Mouse (Mus musculus): ENCODE measurements around the gene Olfr13.
"Not testable (repeated sequence)": the region's sequence is repeated elsewhere in the genome, so short reads cannot be mapped to it uniquely, and the experiment has no call there.

Olfr13 gene

DNA sequence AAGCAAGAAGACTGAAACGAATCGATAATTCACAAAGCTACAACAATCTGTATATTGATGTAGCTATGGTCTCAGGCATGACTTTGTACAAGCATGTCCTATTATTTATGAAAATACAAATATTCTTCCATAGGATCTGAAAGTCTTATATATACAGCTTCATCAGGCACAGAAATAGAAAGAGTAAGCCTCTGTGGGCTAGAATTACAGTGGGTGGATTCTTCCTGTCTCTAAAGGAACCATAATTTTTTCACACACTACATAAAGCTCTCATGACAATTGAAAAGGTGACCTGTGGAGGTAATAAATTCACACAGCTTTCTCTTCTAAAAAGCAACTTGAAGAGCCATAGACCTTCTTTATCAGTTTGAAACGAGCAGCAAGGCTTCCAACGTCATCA, at the start of gene Olfr13:
Olfr13 (plus strand) TSS at position 301 of the 400 bp plus-strand sequence.
- no peak for DNase-seq (ENCODE audit: low read depth, low spot score)

DNA sequence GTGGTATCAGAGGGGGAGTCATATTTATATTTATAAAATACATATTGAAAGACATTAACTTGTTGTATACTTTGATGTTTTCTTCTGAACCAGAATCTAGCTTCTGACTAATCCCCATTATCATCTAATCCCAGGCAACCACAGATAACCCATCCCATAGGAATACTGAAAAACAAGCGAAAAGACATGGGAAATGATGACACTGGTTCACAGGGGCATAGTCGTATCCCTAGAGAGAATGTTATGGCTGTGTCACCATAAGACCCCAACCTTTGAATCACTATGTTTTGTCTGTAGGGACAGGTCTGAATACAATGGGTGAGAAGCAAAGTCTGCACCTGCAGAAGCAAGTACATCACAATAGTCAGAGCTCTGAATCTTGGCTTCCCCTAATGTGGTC, 25.7 kb upstream of the Olfr13 start, which contains the start of gene Olfr237-ps1:
Olfr237-ps1 (plus strand) TSS at position 301 of the 400 bp plus-strand sequence.
- DNase-seq (ENCODE audit: low read depth, low spot score) = not testable (repeated sequence)

DNA sequence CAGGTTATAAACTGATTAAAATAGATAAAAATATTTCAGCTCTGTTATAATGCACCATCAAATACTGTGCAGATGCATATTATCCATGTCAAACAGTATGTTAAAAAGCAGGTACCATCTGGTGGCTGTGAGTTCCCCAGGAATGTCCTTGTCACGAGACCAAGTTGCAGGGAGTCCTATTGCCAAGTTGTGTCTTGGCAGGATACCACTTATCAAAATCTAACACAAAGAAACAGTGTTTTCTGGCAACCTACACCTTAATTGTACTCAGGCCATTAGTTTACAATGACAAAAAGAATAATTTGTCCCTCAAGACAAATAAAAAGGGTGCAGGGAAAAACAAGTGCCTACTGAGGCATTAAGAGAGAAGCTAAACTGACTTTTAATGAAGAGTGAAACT, 12.4 kb upstream of the Olfr13 start:
- DNase-seq (ENCODE audit: low read depth, low spot score) = no peak

DNA sequence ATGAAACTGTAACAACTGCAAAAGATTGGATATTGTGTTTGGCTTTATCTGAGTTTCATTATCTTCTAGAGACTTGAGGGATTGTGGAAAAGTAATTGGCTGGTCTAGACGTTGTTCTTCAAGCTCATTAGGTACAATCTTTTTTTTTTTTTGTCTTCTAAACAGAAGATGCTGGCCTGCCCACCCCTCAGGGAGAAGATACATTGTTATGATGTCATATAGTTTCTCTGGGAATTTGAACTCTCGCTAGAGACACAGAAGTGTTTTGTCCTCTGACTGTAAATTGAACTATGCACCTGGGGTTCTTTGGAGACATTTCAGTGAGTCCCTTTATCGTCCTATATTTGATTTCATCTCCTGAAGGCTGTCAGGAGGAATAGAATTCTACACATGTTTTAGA, 9.0 kb upstream of the Olfr13 start, which contains the start of gene Olfr437:
Olfr437 (plus strand) TSS at position 301 of the 400 bp plus-strand sequence.
- DNase-seq (ENCODE audit: low read depth, low spot score) = no peak

DNA sequence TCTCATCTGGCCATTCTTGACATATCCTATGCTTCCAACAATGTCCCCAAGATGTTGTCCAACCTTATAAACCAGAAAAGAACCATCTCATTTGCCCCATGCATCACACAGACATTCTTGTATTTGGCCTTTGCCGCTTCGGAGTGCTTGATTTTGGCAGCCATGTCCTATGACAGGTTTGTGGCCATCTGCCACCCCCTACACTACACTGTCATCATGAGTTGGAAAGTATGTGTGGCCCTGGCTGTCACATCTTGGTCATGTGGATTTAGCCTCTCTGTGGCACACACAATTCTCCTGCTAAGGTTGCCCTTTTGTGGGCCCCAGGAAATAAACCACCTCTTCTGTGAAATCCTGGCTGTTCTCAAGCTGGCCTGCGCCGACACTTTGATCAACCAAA, 4.7 kb upstream of the Olfr13 start:
- DNase-seq (ENCODE audit: low read depth, low spot score) = no peak

DNA sequence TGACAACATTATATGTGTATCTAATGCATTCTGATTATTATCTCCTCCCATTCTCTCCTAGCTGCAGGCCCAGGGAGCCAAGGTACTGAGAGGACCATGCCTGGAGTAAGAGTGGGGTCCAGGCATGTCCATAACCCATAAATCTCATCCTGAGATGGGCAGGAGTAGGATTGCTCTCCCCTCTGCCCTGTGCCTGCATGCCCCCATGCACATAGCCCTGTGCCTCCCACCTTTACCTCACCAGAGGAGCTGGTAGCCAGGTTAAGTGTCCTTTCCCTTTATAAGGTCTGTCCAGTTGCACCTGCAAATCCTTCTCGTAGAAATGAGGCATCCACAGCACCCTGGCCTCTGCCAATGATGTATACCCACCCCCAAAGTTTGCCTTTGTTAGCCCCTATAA, 6.2 kb downstream of the Olfr13 start:
- no peak for DNase-seq (ENCODE audit: low read depth, low spot score)

DNA sequence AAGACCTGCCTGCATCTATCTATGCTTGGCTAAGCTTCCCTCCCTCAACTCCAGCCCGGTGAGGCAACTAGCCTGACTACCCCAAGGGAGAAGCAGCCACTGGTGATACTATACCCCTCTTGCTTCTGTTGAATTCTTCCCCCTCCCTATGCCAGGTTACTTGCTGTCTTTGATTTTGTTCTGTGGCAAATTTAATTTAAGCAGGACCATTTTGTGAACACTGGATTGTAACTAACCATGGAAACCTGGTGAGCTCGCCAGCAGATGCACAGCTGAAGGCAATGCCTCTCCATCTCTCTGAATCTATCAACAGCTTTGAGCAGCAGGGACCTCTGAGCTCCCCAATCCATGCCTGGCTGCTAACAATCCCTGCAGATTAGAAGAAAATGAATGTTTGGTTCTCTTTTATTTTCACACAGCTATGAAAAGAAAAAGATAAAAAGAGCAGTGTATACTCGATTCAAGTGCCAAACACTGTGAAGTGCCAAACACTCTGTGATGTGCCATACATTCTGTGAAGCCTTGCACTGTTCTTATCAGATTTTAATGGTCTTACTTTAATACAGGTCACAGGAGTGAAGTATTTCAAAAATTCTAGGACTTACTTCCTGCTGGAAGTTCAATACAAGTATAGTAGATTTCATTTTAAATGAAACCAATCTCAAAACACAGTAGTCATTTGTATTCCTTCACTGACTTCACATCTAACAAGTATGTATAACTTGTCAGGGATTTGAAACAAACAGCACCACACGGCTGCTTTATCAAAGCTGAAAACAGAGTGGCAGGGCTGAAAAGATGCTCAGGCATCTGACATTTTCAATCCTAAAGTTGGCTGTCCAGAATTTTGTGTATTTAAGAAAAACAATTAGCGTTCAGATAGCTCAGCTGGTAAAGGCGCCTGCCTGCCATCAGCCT, 6.9 kb downstream of the Olfr13 start:
- DNase-seq (ENCODE audit: low read depth, low spot score) = no peak

DNA sequence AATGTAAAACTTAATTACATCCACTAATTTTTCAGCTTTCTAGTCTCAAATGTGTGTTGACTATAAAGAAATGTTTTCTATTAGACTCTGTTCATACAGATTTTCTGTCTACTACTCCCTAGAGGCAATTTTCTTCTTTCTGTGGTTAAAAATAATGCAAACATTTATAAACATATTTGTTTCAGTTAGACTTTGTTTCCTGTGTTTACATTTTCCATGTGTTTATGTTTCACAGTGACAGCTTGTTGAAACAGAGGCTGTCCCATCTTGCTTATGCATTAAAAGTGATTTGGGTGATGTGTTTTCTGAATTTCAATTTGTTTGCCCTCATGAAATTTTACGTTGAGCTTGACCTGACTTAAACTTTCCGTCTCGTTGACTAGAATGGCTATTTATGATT, 19.0 kb downstream of the Olfr13 start:
- DNase-seq (ENCODE audit: low read depth, low spot score) = no peak

DNA sequence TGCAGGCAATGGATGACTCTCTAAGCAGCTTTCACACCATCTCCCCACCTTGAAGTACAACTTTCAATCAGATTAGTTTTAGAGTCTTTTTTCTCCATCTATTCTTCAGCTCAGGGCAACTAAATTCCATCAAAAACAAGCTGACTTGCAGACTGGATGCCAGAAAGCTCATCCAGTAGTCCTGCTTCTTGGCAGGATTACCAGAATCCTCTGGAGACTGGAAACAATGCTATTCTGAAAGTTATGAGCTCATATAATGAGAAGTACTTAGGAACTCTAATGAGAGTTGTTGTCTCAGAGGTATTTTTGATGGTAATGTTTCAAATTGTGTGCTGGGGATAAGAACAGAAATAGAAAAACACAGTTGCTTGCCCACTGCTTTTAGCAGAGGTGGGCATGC, 24.8 kb downstream of the Olfr13 start, which contains the start of gene Olfr435:
Olfr435 (plus strand) TSS at position 366 of the 400 bp plus-strand sequence.
- DNase-seq (ENCODE audit: low read depth, low spot score) = no peak

DNA sequence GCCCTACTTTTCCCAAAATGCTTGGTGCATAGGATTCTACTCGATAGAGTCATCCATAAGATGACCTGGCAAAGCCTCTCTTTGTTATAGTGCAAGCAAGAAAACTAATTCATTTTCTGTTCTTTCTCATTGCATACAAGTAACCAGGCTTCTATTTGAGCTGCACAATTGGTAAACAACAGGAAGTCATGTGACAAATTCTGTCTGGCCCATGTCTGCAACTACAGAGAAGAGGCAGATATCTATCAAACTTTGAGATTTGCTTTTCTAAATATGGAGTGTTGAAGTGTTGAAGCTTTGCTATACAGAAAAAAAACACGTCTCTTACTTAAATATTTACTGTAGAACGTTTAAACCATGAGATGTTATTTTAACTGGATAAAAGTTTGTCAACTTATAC, 26.2 kb downstream of the Olfr13 start:
- no peak for DNase-seq (ENCODE audit: low read depth, low spot score)

DNA sequence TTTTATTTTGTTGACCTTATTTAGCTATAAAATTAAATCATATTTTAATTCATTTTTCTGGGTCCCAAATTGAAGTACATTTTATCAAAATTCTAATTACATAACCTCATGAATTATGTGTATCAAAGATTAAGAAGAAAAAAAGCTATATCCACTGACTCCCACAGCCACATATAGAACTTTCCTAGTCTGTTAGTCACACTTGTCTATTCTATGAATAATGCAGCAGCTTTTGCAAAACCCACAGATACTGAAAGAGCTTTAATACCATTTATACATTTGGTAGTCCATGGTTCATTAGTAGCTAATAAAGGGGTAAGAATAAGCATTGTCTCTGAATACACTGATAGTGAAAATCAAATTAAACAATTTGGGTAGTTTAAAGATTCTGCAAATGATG, 30.8 kb downstream of the Olfr13 start:
- no peak for DNase-seq (ENCODE audit: low read depth, low spot score)

DNA sequence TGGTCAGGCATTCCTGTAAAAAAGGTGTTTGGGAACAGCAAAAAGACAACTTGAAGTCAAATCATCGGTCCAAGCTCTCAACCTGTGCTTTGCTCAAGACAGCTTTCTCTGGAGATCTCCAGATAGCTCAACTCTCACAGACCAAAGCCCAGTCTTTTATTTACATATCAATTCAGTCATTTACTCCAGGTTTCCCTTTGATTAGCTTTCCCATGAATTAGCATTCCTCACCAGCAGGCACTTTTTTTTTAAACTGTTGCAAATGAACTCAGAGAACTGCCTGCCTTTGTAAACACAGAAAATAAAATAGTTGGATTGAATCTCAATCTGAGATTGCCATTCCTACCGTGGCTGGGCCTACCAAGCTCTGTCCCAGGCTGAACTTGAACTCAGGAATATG, 33.4 kb downstream of the Olfr13 start:
- no peak for DNase-seq (ENCODE audit: low read depth, low spot score)

DNA sequence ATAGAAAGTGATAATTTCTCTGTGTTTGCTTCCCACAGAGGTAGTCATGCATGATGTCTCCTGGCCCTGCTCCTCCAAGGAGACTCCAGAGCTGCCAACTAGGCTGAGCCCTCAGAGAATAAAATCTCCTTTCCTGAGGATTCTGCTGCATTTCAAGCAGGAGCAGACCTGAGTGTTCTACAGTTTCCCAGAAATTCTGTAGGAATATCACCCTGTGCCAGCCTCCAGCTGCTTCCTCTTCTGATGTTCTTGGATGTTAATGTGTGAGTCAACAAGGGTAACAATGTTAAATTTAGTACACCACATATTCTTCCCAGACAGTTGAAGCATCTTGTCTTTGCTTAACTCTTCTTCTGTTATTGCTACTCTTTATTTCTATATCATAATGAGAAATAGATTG, 40.9 kb downstream of the Olfr13 start, which contains the start of gene Olfr434:
Olfr434 (plus strand) TSS at position 149 of the 400 bp plus-strand sequence.
- DNase-seq (ENCODE audit: low read depth, low spot score) = not testable (repeated sequence)

Measured in WW6 (cell line).